Mouse (Mus musculus): ENCODE results near the gene Nol10.

Nol10 gene

DNA sequence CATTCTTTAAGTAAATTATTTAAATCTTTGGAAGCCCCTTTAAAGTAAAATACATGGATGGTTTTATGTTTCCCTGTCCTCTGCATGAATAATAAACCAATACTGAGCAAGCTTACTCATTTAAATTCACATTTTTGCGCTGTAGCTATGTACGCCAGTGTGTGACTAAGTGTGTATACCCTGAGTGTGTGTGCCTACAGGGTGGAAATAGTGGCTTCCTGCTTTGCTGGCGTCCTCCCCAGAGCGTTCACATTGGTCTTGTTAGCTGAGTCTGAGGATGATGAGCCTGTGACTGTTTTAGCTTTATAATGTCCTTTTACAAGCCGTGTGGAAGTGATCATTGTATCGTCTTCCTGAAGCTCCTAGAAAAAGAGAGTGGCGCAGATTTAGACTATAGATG lies 60.1 kb downstream of the Nol10 start:
- 0 out of 2 replicates have a peak, but pooled peaks have one; percentile 52 for ATAC-seq (ENCODE audit: low TSS enrichment)

- no peak for ATAC-seq (ENCODE audit: low TSS enrichment)
These were observed 63.0 kb downstream of the Nol10 start for GRCm38 (mm10) chr12:17411242-17411641.

GRCm38 (mm10) chr12:17411797-17412526 lies 63.7 kb downstream of the Nol10 start:
- no peak for ATAC-seq (ENCODE audit: low TSS enrichment)

GRCm38 (mm10) chr12:17414734-17415133 lies 66.5 kb downstream of the Nol10 start:
- no peak for ATAC-seq (ENCODE audit: low TSS enrichment)

DNA sequence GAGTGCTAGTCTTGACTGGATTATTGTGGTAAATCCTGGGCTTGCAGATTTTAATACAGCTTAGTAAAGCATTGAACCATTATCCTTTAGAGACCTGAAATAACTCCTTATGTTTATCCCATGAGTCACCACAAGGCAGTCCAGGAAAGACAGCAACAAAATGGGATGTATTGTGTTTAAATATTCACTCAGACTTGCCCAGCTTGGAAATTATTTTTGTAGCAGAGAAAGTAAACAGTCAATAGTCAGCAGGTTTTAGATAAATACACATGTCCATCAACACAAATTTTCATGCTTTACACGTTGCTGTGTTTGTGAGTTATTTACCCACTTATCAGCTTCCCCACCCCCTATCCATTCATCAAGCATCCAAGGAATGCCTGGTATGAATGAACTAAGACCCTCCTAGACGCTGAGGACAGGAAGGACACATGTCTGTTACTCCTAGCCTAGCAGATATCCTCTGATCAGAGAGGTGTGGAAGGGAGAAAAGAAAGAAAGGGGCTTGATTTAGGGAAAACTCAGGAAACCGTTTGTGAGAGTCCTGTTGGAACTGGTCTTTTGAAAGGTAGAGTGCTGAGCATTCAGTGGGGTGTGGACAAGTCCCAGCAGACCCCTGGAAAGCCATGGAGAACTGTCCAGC lies 72.0 kb downstream of the Nol10 start:
- no peak for ATAC-seq (ENCODE audit: low TSS enrichment)

DNA sequence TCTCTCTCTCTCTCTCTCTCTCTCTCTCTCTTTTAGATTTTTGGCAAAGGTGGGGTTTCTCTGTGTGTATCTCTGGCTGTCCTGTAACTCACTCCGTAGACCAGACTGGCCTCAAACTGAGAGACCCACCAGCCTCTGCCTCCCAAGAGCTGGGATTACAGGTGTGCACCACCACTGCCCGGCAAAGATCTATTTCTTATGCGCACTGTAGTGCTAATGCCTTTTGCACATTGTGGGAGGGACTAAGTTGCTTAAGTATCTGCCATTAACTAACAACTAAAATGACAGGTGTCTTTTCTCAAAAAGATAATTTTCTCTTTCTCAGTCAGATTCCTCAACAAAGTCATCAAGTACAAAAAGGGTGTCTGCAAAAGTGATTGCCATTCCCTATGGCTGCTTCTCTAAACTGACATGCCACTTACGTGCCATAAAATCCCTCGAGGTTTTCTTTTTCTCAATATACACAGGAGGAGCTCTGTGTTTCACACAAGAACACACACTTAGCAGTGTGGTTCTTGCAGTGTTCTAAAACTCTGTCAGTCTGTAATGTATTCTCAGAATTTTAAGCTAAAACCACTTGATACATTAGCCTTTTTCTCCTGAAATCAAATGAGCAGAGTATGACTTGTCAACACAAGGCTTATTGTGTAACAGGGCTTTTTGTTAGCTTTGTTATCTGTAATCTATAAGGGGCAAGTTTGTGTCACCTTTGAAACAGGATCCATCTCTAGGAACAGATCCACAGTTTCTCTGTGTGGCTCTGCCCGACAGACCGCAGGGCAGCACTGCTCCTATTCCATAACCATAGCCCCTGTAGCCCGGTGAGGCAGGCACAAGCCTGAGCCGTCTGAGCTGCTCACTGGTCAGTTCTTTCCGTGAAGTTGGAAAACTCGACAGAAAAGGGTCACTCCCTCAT lies 77.3 kb downstream of the Nol10 start:
- no peak for ATAC-seq (ENCODE audit: low TSS enrichment)

GRCm38 (mm10) chr12:17426735-17427134 lies 78.5 kb downstream of the Nol10 start:
- ATAC-seq (ENCODE audit: low TSS enrichment): peak; percentile 64

DNA sequence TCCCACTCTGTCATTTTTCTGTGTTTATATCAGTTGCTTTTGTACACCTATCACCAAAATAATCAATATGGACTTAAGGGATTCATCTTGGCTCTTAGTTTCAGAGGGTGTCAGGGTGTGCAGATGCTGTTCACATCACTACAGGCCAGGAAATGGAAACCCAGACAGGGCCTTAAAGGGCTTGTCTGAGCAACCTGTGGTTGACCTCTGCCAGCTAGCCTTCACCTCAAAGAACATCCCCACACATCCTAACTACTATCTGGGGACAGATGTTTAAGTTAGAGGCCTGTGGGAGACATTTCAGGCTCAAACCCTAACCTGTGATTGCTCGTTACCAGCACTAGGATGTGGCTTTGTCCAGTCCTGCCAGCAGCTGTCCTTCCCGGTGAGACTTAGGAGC lies 82.3 kb downstream of the Nol10 start:
- ATAC-seq (ENCODE audit: low TSS enrichment): no peak

- no peak for ATAC-seq (ENCODE audit: low TSS enrichment)
These were observed 82.9 kb downstream of the Nol10 start for GRCm38 (mm10) chr12:17431166-17431565.

DNA sequence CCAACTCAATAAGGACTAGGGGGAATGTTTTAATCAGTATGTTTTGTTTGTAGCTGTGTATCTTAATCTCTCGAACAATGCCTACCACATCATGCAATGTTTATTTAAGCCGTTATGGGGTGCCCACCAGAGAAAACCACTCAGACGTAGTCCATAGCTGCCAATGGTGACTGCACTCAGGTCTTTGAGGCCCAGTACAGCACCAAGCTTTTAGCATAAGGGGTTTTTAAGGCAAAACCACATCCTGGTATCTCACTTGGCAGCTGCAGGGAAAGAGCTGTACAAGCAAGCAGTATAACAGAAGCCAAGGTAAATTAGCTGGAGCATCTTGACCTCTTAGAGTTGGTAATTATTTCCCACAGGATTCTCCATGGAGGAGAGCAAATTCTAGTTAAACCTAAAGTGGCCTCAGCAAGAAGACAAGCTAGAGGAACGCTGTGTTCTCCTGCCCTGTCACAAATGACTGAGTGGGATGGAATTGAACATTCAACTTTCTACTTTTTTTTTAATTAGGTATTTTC lies 83.6 kb downstream of the Nol10 start:
- ATAC-seq (ENCODE audit: low TSS enrichment): no peak

DNA sequence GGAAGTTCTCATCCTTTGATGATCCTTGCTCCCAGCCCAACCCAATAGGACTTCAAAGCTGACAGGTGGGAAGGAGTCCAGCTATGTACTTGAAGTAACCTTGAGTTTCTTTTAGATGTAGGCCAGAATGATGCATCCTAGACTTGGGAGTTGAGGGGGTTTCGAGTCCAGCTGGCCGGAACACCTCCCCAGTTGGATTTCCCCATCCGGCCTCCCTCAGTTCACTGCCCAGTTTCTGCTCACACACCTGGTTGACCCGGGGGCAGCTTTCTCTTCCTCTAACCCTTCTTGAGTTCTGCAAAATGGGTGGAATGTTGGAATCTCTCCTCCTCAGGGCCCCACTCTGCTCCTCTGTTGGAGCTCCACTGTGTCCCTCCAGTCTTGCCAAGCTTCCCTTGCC lies 85.5 kb downstream of the Nol10 start:
- ATAC-seq (ENCODE audit: low TSS enrichment): no peak

GRCm38 (mm10) chr12:17436471-17436870 lies 88.2 kb downstream of the Nol10 start:
- ATAC-seq (ENCODE audit: low TSS enrichment): no peak

DNA sequence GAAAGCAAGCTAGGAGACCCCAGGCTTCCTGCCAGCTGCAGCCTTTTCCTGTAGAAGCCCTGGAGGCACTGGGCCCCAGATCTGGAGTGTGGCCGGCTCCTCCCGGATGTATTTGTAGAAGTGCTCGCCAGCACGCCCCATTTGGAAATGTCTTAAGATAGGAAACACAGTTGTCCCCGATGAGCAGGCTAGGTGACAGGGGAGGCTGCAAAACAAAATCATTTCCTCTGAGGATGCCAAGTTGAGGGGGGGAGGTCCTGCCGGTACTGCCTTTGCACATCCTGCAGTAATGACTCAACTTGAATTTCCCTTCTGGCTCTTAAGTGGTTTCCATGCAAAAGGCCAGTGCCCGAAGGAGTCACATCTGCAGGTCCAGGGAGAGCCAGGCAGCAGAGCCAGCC lies 92.0 kb downstream of the Nol10 start:
- ATAC-seq (ENCODE audit: low TSS enrichment): no peak

- ATAC-seq (ENCODE audit: low TSS enrichment): no peak
These were observed 93.2 kb downstream of the Nol10 start for GRCm38 (mm10) chr12:17441495-17441894.

- no peak for ATAC-seq (ENCODE audit: low TSS enrichment)
These were observed 96.1 kb downstream of the Nol10 start for GRCm38 (mm10) chr12:17444406-17444805.

GRCm38 (mm10) chr12:17445251-17445650 lies 97.0 kb downstream of the Nol10 start:
- no peak for ATAC-seq (ENCODE audit: low TSS enrichment)

GRCm38 (mm10) chr12:17448781-17449180 lies 100.5 kb downstream of the Nol10 start:
- ATAC-seq (ENCODE audit: low TSS enrichment): no peak

DNA sequence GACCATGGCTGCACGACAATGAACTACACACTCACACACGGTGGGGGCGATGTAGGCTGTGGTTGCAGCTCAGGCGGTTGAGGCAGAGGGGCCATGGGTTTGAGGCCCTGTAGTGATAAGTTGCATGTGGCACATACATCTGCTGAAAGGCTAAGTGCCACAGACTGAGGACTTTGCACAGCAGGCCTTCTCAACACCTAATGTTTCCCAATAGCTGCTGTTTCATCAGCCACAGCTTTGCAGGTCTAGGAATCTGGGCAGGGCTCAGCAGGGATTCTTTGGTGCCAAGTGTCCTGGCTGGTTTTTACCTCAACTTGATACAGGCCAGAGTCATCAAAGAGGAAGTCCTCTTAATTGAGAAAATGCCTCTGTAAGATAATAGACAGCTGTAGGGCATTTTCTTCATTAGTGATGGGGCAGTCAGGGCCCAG lies 101.4 kb downstream of the Nol10 start:
- no peak for ATAC-seq (ENCODE audit: low TSS enrichment)

DNA sequence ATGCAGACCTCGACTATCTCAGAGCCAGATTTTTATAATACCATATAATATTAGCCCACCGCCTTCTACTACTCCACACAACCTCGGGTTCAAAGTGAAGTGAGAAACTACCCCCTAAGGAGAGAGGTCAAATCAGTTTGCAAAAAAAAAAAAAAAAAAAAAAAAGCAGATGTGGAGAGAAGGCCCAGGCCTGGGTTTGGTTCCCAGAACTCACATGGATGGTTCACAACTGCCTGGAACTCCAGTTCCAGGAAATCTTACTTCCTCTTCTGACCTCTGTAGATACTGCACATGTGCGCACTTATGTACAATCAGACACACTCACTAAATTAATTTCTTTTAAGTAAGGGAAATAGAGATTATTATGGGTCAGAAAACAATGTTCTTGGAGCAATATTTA lies 102.2 kb downstream of the Nol10 start:
- ATAC-seq (ENCODE audit: low TSS enrichment): no peak

DNA sequence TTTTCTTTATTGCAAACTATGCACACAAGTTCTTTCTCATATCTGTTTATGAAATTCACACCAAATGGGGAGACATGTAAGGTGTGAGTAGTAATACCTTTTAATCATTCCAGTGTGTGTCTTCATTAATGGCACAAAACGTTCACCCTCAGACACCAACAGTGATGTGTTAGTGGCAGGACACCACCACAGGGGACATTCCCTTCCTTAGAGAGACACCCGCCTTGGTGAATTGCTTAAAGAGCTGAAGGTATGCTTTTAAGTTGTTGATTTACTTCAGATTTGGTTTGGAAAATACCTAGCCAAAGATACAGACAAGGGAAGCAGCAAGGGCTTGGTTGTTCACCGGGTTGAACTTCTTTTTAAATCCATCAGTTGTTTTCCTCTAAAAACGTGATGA lies 102.7 kb downstream of the Nol10 start:
- no peak for ATAC-seq (ENCODE audit: low TSS enrichment)

DNA sequence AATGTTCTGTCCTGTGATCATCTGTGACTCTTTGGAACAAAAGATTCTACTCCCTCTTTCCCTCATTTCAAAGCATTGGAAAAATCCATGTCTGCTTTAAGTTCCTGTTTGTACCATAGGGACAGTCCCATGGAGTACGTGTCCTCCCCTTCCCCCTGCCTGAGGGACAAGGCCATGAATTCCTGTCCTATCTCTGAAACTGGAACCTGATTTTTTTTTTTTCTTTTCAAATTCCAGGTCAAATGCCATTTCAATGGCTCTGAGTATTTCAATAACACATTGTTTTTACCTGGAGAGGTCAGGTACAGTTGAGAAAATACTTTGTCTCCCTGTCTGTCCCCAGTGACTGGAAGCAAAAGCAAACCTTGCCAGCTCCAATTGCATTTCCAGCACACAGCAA lies 104.0 kb downstream of the Nol10 start:
- ATAC-seq (ENCODE audit: low TSS enrichment): no peak

- no peak for ATAC-seq (ENCODE audit: low TSS enrichment)
These were observed 105.7 kb downstream of the Nol10 start for GRCm38 (mm10) chr12:17453918-17454317.
